Mouse (Mus musculus) ES-E14 (cell line): ENCODE data around the gene Izumo1r. TPM values are rescaled to one million over a fixed set of nuclear protein-coding genes. Genes with fewer than 3 reads are reported as not detected.
A peak's percentile ranks its signal among the peaks of the same experiment; 100 is the strongest.
"Not testable (repeated sequence)": the region's sequence is repeated elsewhere in the genome, so short reads cannot be mapped to it uniquely, and the experiment has no call there.

Experiments
- DNase-seq: peaks from one replicate; pipeline ENCODE4 v3.0.0-alpha.2; 2013; ENCODE audit warnings: low read depth, low spot score
- H3K27ac ChIP-seq: 2 replicates; pipeline ENCODE4 v1.5.1; 2012; ENCODE audit warnings: low read depth, mild to moderate bottlenecking, low read length, moderate library complexity, mixed read lengths; ENCODE audit not compliant: poor library complexity, insufficient read depth, severe bottlenecking
- H3K36me3 ChIP-seq: 2 replicates; pipeline ENCODE4 v1.6.1; 2012; ENCODE audit warnings: mild to moderate bottlenecking, low read length, moderate library complexity, mixed read lengths; ENCODE audit not compliant: control insufficient read depth, poor library complexity, insufficient read depth, severe bottlenecking
- H3K4me1 ChIP-seq, 2 experiments: fragments of 150-350 bp in 1 of 2; sonication (generic) in 1 of 2; 2 replicates each; pipeline ENCODE4 v1.6.1; 2012; ENCODE audit warnings: low read length in 2 of 2, mild to moderate bottlenecking in 1 of 2, mixed read lengths in 1 of 2; ENCODE audit not compliant: control insufficient read depth in 2 of 2, insufficient read depth in 2 of 2, poor library complexity in 1 of 2
- H3K4me3 ChIP-seq, 2 experiments: fragments of 150-350 bp in 1 of 2; sonication (generic) in 1 of 2; 2 replicates each; pipeline ENCODE4 v1.5.1; 2012; ENCODE audit warnings: low read length in 2 of 2, low read depth in 1 of 2, mild to moderate bottlenecking in 1 of 2, mixed read lengths in 1 of 2; ENCODE audit not compliant: insufficient read depth in 1 of 2, poor library complexity in 1 of 2, severe bottlenecking in 1 of 2
- H3K9ac ChIP-seq: 2 replicates; pipeline ENCODE4 v1.6.1; 2012; ENCODE audit warnings: low read depth, mild to moderate bottlenecking, low read length, mixed read lengths; ENCODE audit not compliant: poor library complexity, insufficient read depth, severe bottlenecking
- H3K9me3 ChIP-seq: fragments of 150-350 bp; sonication (generic); 2 replicates; pipeline ENCODE4 v1.6.1; 2012; ENCODE audit warnings: low read depth, mild to moderate bottlenecking, low read length; ENCODE audit not compliant: control insufficient read depth, insufficient read depth
- CHD2 ChIP-seq: IDR thresholded peaks from 2 replicates; pipeline ENCODE4 v1.6.1; 2014; ENCODE audit warnings: mild to moderate bottlenecking, low read depth, low read length, inconsistent platforms
- HCFC1 ChIP-seq: IDR thresholded peaks from 2 replicates; pipeline ENCODE4 v1.6.1; 2012; ENCODE audit warnings: low read length, inconsistent platforms, borderline replicate concordance; ENCODE audit not compliant: insufficient read depth
- MAFK ChIP-seq: IDR thresholded peaks from 2 replicates; pipeline ENCODE4 v1.6.1; 2014; ENCODE audit warnings: mild to moderate bottlenecking, low read depth, low read length, inconsistent platforms; ENCODE audit not compliant: insufficient read depth
- ZC3H11A ChIP-seq: IDR thresholded peaks from 2 replicates; pipeline ENCODE4 v1.6.1; 2012; ENCODE audit warnings: low read depth, mild to moderate bottlenecking, inconsistent platforms, low read length, borderline replicate concordance
- ZNF384 ChIP-seq: IDR thresholded peaks from 2 replicates; pipeline ENCODE4 v1.6.1; 2012; ENCODE audit warnings: low read depth, low read length, inconsistent platforms
- in situ Hi-C, 2 experiments: fragments of 600-800 bp; cut with MboI; formaldehyde crosslinking; loops; one replicate each; pipeline ENCODE4 v1.15.1; 2025; ENCODE audit warnings: low sequenced_read_pairs in 2 of 2, inconsistent platforms in 1 of 2; ENCODE audit not compliant: unreplicated experiment in 2 of 2
- total RNA-seq: library from RNA; depleted of rRNA; stranded (reverse); fragments of 300-350 nt; gene quantifications from 2 replicates; pipeline ENCODE4 v1.2.3, GENCODE M21; 2012

The Izumo1r gene
- total RNA-seq, 1 experiment, result 0.31 TPM

- no peak for TF ChIP-seq CHD2
- TF ChIP-seq MAFK, result no peak
- TF ChIP-seq HCFC1, result no peak
- no peak for TF ChIP-seq ZC3H11A
- TF ChIP-seq ZNF384, result no peak
- Histone ChIP-seq H3K36me3 (no peaks in the 10 kb centered on the region), H3K4me1 (peaks cover 0 to 3% of the 10 kb centered on the region in 2 experiments; a peak in 1 of 4 replicates)
Observed at GRCm38 (mm10) chr9:14887787-14888382, 15.9 kb downstream of the Izumo1r start.

DNA sequence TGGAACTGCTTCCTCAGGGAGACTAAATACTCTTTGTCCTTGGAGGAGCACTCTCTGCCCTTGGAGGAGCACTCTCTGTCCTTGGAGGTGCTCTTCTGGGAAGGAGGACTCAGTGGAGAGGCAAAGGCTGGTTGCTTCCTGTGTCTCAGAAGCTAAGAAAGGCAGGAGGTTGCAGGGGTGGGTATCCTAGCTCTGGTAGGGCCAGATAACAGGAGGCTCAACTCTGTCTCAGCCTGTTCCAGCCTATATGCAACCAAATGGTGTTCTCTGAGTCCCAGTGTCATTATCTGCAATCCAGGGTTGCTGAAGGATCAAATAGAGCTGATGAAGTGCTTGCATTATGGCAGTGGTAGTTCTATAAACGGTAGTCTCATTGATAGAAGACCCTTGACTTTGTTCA is 17.8 kb downstream of the Izumo1r start:
- no peak overlapping the region for H3K27ac ChIP-seq
- DNase-seq, result no peak
- no peak for TF ChIP-seq HCFC1
- no peak for TF ChIP-seq CHD2
- no peak for TF ChIP-seq ZC3H11A
- TF ChIP-seq ZNF384, result no peak
- TF ChIP-seq MAFK, result no peak
- no peaks in the 10 kb centered on the region for H3K9me3 ChIP-seq
- no peak overlapping the region for H3K9ac ChIP-seq
- H3K36me3 ChIP-seq, result no peaks in the 10 kb centered on the region
- peaks cover 0 to 3% of the 10 kb centered on the region in 2 experiments; a peak in 1 of 4 replicates for H3K4me1 ChIP-seq
- in situ Hi-C loops, result no loop called here
- no peak overlapping the region for H3K4me3 ChIP-seq

More at GRCm38 (mm10) chr9:14887787-14888382, 15.9 kb downstream of the Izumo1r start:
- Histone ChIP-seq H3K9me3 (no peaks in the 10 kb centered on the region), H3K27ac (no peak overlapping the region), H3K9ac (no peak overlapping the region), H3K4me3 (no peak overlapping the region)
- in situ Hi-C loops, result no loop called here
- DNase-seq, result no peak

DNA sequence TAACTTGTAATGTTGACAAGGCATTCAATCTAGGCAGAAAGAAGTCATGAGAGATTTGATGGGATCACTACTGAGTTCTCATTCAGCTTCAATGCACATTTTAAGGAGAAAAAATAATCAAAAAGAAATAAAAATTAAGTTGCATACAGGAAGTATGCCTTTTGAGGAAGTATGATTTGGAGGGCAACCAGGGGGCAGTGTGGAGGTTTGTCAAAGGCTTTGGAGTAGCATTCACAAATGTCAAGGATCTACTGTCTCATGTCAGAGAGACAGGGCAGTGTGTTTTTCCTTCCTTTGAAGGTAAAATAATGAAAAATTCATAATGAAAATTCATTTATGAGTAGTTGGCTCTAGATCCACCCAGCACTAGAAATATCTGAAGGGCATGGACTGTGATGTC is 18.6 kb downstream of the Izumo1r start:
- no peak for DNase-seq
- Histone ChIP-seq H3K36me3 (no peaks in the 10 kb centered on the region), H3K9me3 (no peaks in the 10 kb centered on the region), H3K4me1 (no peaks in the 10 kb centered on the region), H3K27ac (no peak overlapping the region), H3K9ac (no peak overlapping the region), H3K4me3 (no peak overlapping the region)
- in situ Hi-C loops, result no loop called here
- TF ChIP-seq CHD2, result no peak

DNA sequence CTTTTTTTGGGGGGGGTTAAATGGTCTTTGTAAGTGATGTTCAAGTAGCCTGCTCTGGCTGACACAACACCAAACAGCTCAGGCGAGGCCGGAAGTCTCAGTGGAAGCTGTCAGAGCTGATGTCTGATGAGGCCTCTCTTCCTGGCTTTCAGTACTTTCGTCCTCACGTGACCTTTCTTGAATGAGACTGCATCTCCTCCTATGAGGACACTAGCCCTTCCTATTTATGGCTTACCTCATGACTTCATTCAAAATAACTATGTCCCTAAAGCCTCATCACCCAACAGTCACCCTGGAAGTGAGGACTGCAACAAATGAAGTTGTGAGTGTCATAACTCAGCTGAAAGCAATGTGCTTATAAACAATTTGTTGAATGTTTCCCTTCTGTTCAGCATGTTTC is 19.1 kb downstream of the Izumo1r start:
- Histone ChIP-seq H3K27ac (no peak overlapping the region), H3K9ac (no peak overlapping the region), H3K36me3 (no peaks in the 10 kb centered on the region), H3K9me3 (no peaks in the 10 kb centered on the region), H3K4me1 (no peaks in the 10 kb centered on the region), H3K4me3 (no peak overlapping the region)
- TF ChIP-seq ZNF384 (no peak), HCFC1 (no peak), MAFK (no peak), ZC3H11A (no peak), CHD2 (no peak)
- no peak for DNase-seq
- in situ Hi-C loops, result no loop called here

GRCm38 (mm10) chr9:14876566-14876965 is 27.2 kb downstream of the Izumo1r start:
- peak; percentile 47 for DNase-seq
- in situ Hi-C loops, H3K27ac ChIP-seq, H3K4me3 ChIP-seq, H3K36me3 ChIP-seq, H3K9me3 ChIP-seq, H3K9ac ChIP-seq, H3K4me1 ChIP-seq: not testable (repeated sequence)
